Mouse (Mus musculus) left cerebral cortex, postnatal 36 days (tissue): ENCODE measurements around the gene Ddx25. TPM values are rescaled to one million over a fixed set of nuclear protein-coding genes. Genes with fewer than 3 reads are reported as not detected.

Source experiments
- DNase-seq, 2 experiments: peaks; one replicate each; pipeline ENCODE4 v3.0.0; 2021 to 2022; ENCODE audit warnings: low spot score in 2 of 2, mixed read lengths in 1 of 2
- intact Hi-C: fragments of 180-260 bp; cut with DNase I; formaldehyde crosslinking; loops from one replicate; pipeline ENCODE4 v1.15.1; 2025
- total RNA-seq, 2 experiments: library from RNA; stranded (reverse); gene quantifications; 2 replicates each; pipeline ENCODE4 v1.2.3; 2021

The Ddx25 gene
- total RNA-seq, 2 experiments from 2014 or later: 14.2 to 16.4 TPM

- no peak for DNase-seq
- intact Hi-C loops: no loop called here
Observed at GRCm38 (mm10) chr9:35543099-35543860, 15.0 kb downstream of the Ddx25 start.

- intact Hi-C loops: no loop called here
- no peak for DNase-seq
Observed at GRCm38 (mm10) chr9:35541941-35542340, 16.4 kb downstream of the Ddx25 start.

GRCm38 (mm10) chr9:35541488-35541887, 16.8 kb downstream of the Ddx25 start:
- intact Hi-C loops: no loop called here
- peak; percentile 59 to 70 for DNase-seq

- intact Hi-C loops: no loop called here
- no peak for DNase-seq
Observed at GRCm38 (mm10) chr9:35541024-35541423, 17.3 kb downstream of the Ddx25 start.

GRCm38 (mm10) chr9:35539001-35539750, 19.2 kb downstream of the Ddx25 start:
- intact Hi-C loops: no loop called here
- no peak for DNase-seq

GRCm38 (mm10) chr9:35535876-35536275, 22.5 kb downstream of the Ddx25 start:
- intact Hi-C loops: loop anchor here (2.0 kb wide), 1 partner anchor 253 kb away; no protein-coding TSS in a partner anchor
- no peak for DNase-seq

- peak; percentile 28 to 37 for DNase-seq
- intact Hi-C loops: loop anchor here (2.0 kb wide), 1 partner anchor 252 kb away; no protein-coding TSS in a partner anchor
Observed at GRCm38 (mm10) chr9:35535110-35535509, 23.2 kb downstream of the Ddx25 start.

GRCm38 (mm10) chr9:35533266-35533665, 25.1 kb downstream of the Ddx25 start:
- intact Hi-C loops: no loop called here
- DNase-seq: no peak

- no peak for DNase-seq
- intact Hi-C loops: no loop called here
Observed at GRCm38 (mm10) chr9:35529796-35530195, 28.5 kb downstream of the Ddx25 start.

- no peak for DNase-seq
- intact Hi-C loops: no loop called here
Observed at GRCm38 (mm10) chr9:35529141-35529540, 29.2 kb downstream of the Ddx25 start.

GRCm38 (mm10) chr9:35523941-35524411, 34.4 kb downstream of the Ddx25 start:
- intact Hi-C loops: loop anchor here (2.0 to 5.0 kb wide), 2 partner anchors 102 to 241 kb away; partner anchors contain the start of gene Cdon
- DNase-seq: peak; percentile 71 to 72

GRCm38 (mm10) chr9:35523541-35523940, 34.8 kb downstream of the Ddx25 start:
- intact Hi-C loops: loop anchor here (5.0 kb wide), 1 partner anchor 101 kb away; the partner anchor contains the start of gene Cdon
- peak; percentile 63 to 65 for DNase-seq

GRCm38 (mm10) chr9:35522821-35523515, 35.4 kb downstream of the Ddx25 start:
- intact Hi-C loops: loop anchor here (5.0 kb wide), 1 partner anchor 101 kb away; the partner anchor contains the start of gene Cdon
- no peak for DNase-seq

- intact Hi-C loops: loop anchor here (5.0 kb wide), 1 partner anchor 100 kb away; the partner anchor contains the start of gene Cdon
- no peak for DNase-seq
Observed at GRCm38 (mm10) chr9:35522241-35522640, 36.1 kb downstream of the Ddx25 start.

- intact Hi-C loops: loop anchor here (5.0 kb wide), 1 partner anchor 98 kb away; the partner anchor contains the start of gene Cdon
Observed at GRCm38 (mm10) chr9:35520631-35521348, 37.5 kb downstream of the Ddx25 start.

GRCm38 (mm10) chr9:35518169-35518568, 40.2 kb downstream of the Ddx25 start, which contains the start of gene Gm1113:
Gene Gm1113 (minus strand): TSS chr9:35518269.
- DNase-seq: no peak
- intact Hi-C loops: no loop called here

More at GRCm38 (mm10) chr9:35520631-35521348, 37.5 kb downstream of the Ddx25 start:
- no peak for DNase-seq

GRCm38 (mm10) chr9:35516711-35517110, 41.6 kb downstream of the Ddx25 start:
- intact Hi-C loops: no loop called here
- DNase-seq: no peak

GRCm38 (mm10) chr9:35516182-35516581, 42.1 kb downstream of the Ddx25 start:
- intact Hi-C loops: no loop called here
- DNase-seq: no peak

- no peak for DNase-seq
- intact Hi-C loops: no loop called here
Observed at GRCm38 (mm10) chr9:35513900-35514299, 44.4 kb downstream of the Ddx25 start.
